Mouse (Mus musculus) kidney, postnatal 0 days (tissue): ENCODE data around the gene Fam122a. TPM values are rescaled to one million over a fixed set of nuclear protein-coding genes. Genes with fewer than 3 reads are reported as not detected.

Experiments
- ATAC-seq: fragments of 200-750 bp; cut with Nextera tagmentation; replicated peaks from 2 replicates; pipeline ENCODE4 v1.8.0; 2017; ENCODE audit warnings: low read depth, moderate number of reproducible peaks, moderate TSS enrichment, moderate library complexity; ENCODE audit not compliant: low FRiP score
- DNase-seq: peaks from one replicate; pipeline ENCODE4 v3.0.0-alpha.2; 2016; ENCODE audit warnings: low spot score
- H3K27ac ChIP-seq: fragments of 300-500 bp; sonication (generic); 2 replicates; pipeline ENCODE4 v1.5.1; 2014; ENCODE audit warnings: mild to moderate bottlenecking
- H3K27me3 ChIP-seq: fragments of 300-500 bp; sonication (generic); 2 replicates; pipeline ENCODE4 v1.6.1; 2014; ENCODE audit warnings: low read length, mixed read lengths; ENCODE audit not compliant: insufficient read depth
- H3K36me3 ChIP-seq: fragments of 300-500 bp; sonication (generic); 2 replicates; pipeline ENCODE4 v1.6.1; 2014; ENCODE audit warnings: low read length, mixed read lengths; ENCODE audit not compliant: insufficient read depth
- H3K4me1 ChIP-seq: fragments of 300-500 bp; sonication (generic); replicated peaks from 2 replicates; pipeline ENCODE4 v1.6.1; 2014; ENCODE audit warnings: antibody characterized with exemption, low read length, mixed read lengths; ENCODE audit not compliant: insufficient read depth
- H3K4me2 ChIP-seq: fragments of 300-500 bp; sonication (generic); 2 replicates; pipeline ENCODE4 v1.6.1; 2014; ENCODE audit warnings: mild to moderate bottlenecking, low read length, moderate library complexity, mixed read lengths
- H3K4me3 ChIP-seq: fragments of 300-500 bp; sonication (generic); replicated peaks from 2 replicates; pipeline ENCODE4 v1.5.1; 2014; ENCODE audit warnings: low read depth, low read length
- H3K9ac ChIP-seq: fragments of 300-500 bp; sonication (generic); 2 replicates; pipeline ENCODE4 v1.6.1; 2014; ENCODE audit warnings: low read depth, low read length
- H3K9me3 ChIP-seq: fragments of 300-500 bp; sonication (generic); replicated peaks from 2 replicates; pipeline ENCODE4 v1.6.1; 2016; ENCODE audit warnings: low read length, inconsistent platforms, mixed read lengths
- CTCF ChIP-seq: IDR thresholded peaks from 2 replicates; pipeline ENCODE4 v1.5.1; 2016; ENCODE audit warnings: antibody characterized with exemption, low read depth, mild to moderate bottlenecking, moderate library complexity
- WGBS: fragments of 180-500 bp; shearing (Covaris S2); extraction: QIAGEN DNeasy Blood & Tissue Kit; methylation state at CpG from one replicate; pipeline ENCODE4 v1.1.7; 2014; 5-methylcytosine and 5-hydroxymethylcytosine counted together
- polyA plus RNA-seq: library from polyadenylated mRNA; unstranded; fragments of >200 nt; fragmentation: Nextera tagmentation; extraction: Ambion mirVana; gene quantifications from 2 replicates; pipeline ENCODE4 v1.2.1, GENCODE M21; 2015

The Fam122a gene
- polyA plus RNA-seq, 1 experiment from 2014 or later = 65.6 TPM

DNA sequence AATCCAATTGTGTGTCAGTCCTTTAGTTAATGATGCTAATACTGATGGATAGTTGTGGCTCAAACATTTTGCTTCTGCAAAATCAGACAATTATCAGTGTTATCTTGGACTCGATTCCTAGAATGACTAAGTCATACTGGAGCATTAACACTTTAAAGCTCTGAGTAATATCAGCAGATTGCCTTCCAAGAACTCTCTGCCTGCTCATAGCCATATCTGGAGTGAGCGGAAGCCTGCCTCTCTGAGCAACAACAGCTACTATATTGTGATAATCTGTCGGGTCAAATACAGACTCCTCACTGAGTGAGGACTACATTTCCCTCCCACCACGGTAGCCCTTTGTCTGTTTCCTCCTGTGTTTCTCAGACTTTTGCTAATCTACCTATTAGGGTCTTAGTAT lies 37.4 kb downstream of the Fam122a start:
- ATAC-seq = no peak
- H3K4me1 ChIP-seq = no peaks in the 10 kb centered on the region
- no peak overlapping the region for H3K9ac ChIP-seq
- no peak for TF ChIP-seq CTCF
- no peak for DNase-seq
- no peaks in the 10 kb centered on the region; the same call in 1 of the 2 replicates for H3K9me3 ChIP-seq
- WGBS = 83% methylated on average over 4 of the region's 4 CpGs
- H3K36me3 ChIP-seq = no peaks in the 10 kb centered on the region
- no peaks in the 10 kb centered on the region for H3K27me3 ChIP-seq
- no peak overlapping the region for H3K4me3 ChIP-seq
- H3K4me2 ChIP-seq = no peak overlapping the region
- no peak overlapping the region for H3K27ac ChIP-seq

DNA sequence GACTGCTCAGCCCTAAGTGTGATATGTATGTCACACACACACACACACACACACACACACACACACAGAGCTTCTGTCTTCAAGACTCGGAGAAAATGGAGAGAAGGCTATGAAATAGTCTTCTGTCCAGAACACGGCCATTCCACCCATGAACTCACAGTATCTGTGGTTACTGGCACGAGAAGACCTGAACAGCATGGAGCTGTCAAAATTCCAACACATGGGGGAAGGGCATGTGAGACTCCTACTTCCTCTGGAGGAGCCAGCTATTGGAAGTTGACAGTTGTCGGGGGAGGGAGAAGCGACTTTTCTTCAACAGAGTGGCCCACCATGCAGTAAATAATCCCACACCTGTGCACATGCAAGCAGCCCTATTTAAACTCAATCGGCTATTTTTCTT lies 42.9 kb downstream of the Fam122a start:
- H3K4me1 ChIP-seq = no peaks in the 10 kb centered on the region; the same call in 1 of the 2 replicates
- DNase-seq (no peak), ATAC-seq (no peak)
- no peaks in the 10 kb centered on the region for H3K9me3 ChIP-seq
- no peaks in the 10 kb centered on the region for H3K27me3 ChIP-seq
- no peak for TF ChIP-seq CTCF
- H3K4me3 ChIP-seq = no peak overlapping the region
- H3K9ac ChIP-seq = no peak overlapping the region
- H3K36me3 ChIP-seq = no peaks in the 10 kb centered on the region
- no peak overlapping the region for H3K4me2 ChIP-seq
- no peak overlapping the region for H3K27ac ChIP-seq
- 61% methylated on average over 6 of the region's 6 CpGs for whole genome bisulfite sequencing

DNA sequence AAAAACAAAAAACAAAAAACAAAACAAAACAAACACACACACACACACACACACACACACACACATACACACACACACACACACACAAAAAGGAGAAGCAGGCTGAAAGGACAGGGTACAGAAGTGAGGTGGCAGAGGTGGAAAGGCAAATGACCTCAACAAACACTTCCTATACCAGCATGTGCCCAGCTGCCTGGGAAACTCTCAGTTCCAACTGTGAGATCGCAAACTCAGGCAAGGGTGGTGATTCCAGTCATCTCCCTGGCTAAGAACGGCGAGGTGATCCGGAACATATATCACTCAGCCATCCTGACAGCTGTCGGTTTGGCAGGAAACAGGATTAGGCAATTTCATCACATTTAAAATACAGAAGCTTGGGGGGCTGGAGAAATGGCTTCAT lies 44.7 kb downstream of the Fam122a start:
- DNase-seq = no peak
- Histone ChIP-seq H3K4me2 (no peak overlapping the region), H3K9ac (no peak overlapping the region), H3K4me1 (no peaks in the 10 kb centered on the region; the same call in 1 of the 2 replicates), H3K36me3 (no peaks in the 10 kb centered on the region), H3K9me3 (no peaks in the 10 kb centered on the region), H3K27me3 (no peaks in the 10 kb centered on the region), H3K4me3 (no peak overlapping the region), H3K27ac (no peak overlapping the region)
- no peak for ATAC-seq
- 67% methylated on average over 5 of the region's 5 CpGs for WGBS
- no peak for TF ChIP-seq CTCF

DNA sequence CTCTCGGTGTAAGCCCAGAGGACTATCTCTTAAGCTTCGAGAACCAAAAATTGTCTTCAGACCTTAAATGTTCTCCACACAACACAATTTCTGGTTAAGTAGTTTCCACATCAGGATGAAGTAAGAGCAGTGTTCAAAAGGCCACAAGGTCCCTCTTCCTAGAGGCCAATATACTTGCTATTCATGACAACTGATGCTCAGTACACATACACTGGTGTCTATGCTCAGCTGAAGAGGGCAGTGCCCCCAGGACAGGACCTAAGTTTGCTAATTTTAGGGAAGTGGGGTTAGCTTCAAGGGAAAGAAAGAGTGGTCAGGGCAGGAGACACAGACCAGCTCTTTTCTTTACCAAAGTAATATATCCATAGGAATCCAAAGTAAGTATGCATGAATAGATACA lies 45.8 kb downstream of the Fam122a start:
- Histone ChIP-seq H3K4me3 (no peak overlapping the region), H3K4me2 (no peak overlapping the region), H3K4me1 (no peaks in the 10 kb centered on the region; the same call in none of the 2 replicates), H3K9ac (no peak overlapping the region), H3K9me3 (no peaks in the 10 kb centered on the region), H3K36me3 (no peaks in the 10 kb centered on the region), H3K27ac (no peak overlapping the region), H3K27me3 (no peaks in the 10 kb centered on the region)
- 88% methylated on average over 2 of the region's 2 CpGs for WGBS
- TF ChIP-seq CTCF = no peak
- DNase-seq = no peak
- no peak for ATAC-seq

DNA sequence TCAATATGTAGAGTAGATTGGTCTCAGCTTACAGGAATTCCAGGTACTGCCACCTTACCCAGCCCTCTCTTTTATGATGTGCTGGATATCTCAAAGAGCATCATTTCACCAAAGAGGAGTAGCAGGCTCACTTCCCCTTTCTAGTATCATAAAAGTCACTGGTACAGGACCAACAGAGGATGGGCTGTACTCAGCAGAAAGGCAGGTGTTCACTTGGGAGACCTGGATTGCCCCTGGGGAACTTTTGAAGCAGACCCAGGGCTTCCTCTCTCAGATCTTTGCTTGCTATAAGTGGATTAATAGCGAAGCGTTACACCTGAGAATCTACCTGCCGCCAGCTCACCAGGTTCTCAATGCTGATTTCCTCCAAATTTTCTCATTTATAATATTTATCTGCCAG lies 49.1 kb downstream of the Fam122a start:
- ATAC-seq = no peak
- Histone ChIP-seq H3K4me1 (no peaks in the 10 kb centered on the region; the same call in 1 of the 2 replicates), H3K4me3 (no peak overlapping the region), H3K4me2 (no peak overlapping the region), H3K9ac (no peak overlapping the region), H3K27ac (no peak overlapping the region), H3K27me3 (no peaks in the 10 kb centered on the region), H3K36me3 (no peaks in the 10 kb centered on the region), H3K9me3 (no peaks in the 10 kb centered on the region)
- TF ChIP-seq CTCF = no peak
- WGBS = 90% methylated on average over 3 of the region's 3 CpGs
- no peak for DNase-seq

DNA sequence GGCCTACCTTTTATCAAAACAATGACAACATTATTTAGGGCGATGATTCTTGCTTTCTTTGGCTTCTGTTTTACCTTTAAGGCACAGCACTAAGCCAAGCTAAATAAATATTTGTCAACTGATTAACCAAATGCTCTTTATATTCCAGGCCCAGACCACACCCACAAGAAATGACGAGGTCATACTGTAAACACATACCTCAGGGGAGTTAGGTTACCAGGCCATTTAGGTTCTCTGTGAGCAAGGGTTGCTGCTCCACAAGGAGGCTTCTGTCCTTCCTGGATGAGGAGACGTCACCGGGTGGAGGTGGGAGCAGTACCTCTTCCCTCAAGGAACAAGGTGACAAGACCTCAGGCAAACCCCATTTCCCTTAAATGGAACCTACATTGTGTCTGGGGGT lies 49.9 kb downstream of the Fam122a start:
- Histone ChIP-seq H3K9me3 (no peaks in the 10 kb centered on the region), H3K4me1 (no peaks in the 10 kb centered on the region; the same call in 1 of the 2 replicates), H3K9ac (no peak overlapping the region), H3K27ac (no peak overlapping the region), H3K4me3 (no peak overlapping the region), H3K4me2 (no peak overlapping the region), H3K27me3 (no peaks in the 10 kb centered on the region), H3K36me3 (no peaks in the 10 kb centered on the region)
- DNase-seq (no peak), ATAC-seq (no peak)
- 49% methylated on average over 4 of the region's 4 CpGs for WGBS
- TF ChIP-seq CTCF = no peak

DNA sequence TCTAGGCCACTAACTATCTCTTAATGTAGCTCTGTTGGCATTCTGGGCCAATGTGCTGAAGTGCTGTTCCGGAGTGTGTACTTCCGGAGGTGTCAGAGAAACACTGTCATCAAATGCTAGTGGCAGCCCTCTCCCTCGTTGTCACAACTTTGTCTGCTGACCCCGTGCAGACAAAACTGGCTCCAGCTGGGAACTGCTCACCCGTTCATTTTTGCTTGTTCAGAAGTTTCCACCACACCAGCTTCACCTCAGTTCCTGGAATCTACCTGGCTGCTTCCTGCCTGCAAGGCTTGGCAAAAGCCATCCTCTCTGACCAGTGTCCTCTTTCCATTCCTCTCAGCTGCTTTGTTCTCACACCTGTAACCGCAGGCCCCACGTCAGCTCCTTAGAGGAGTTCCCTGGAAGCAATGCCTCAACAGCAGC lies 50.4 kb downstream of the Fam122a start:
- H3K4me3 ChIP-seq = no peak overlapping the region
- H3K9me3 ChIP-seq = no peaks in the 10 kb centered on the region
- no peaks in the 10 kb centered on the region; the same call in 1 of the 2 replicates for H3K4me1 ChIP-seq
- TF ChIP-seq CTCF = no peak
- WGBS = 57% methylated on average over 7 of the region's 7 CpGs
- H3K27ac ChIP-seq = no peak overlapping the region
- DNase-seq (no peak), ATAC-seq (no peak)
- H3K27me3 ChIP-seq = no peaks in the 10 kb centered on the region
- H3K4me2 ChIP-seq = no peak overlapping the region
- no peaks in the 10 kb centered on the region for H3K36me3 ChIP-seq
- H3K9ac ChIP-seq = no peak overlapping the region

Other genes with a start within 250 kb of the Fam122a start
- gene Fxn, start 196.8 kb downstream of the Fam122a start, polyA plus RNA-seq = 55.2 and 55.8 TPM in 2 replicates
- gene Pip5k1b, start 78.5 kb upstream of the Fam122a start, polyA plus RNA-seq = 2.6 and 3.6 TPM in 2 replicates
- 17.5 and 21.5 TPM in 2 replicates for gene Tmem252, start 196.7 kb upstream of the Fam122a start, polyA plus RNA-seq